Mouse (Mus musculus): ENCODE measurements around the gene Frmd4a. TPM values are rescaled to one million over a fixed set of nuclear protein-coding genes. Genes with fewer than 3 reads are reported as not detected.

The Frmd4a gene
- polyA plus RNA-seq, 1 experiment = 7.7 TPM

DNA sequence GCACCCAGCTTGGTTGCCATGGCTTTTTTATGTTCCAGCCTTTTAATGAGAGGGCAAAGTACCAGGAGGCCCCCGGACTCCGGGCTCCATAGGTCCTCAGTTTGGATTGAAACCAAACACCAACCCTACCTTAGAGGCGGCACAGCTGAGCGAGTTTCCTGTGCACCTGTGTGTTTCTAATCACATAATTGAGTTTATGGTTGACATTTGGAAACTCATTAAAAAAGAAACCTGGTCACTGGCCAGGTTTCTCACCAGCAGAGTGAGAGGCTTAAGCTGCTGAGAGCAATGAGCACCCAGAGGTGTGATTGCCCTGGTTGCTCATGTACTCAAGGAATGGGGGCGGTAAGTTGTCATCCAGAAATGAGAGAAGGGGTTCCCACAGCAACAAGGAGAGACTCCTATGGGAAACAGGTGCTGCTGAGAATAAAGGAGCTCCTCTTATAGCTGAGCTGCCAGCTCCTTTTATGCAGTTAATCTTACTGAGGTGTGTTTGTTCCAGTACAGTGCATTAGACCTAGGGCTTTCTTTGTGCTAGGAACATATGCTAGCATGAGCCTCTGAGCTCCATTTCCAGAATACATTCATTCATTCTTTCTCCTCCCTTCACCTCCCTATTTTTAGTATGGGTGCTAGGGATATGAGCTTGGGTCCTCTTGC lies 529.6 kb downstream of the Frmd4a start:
- no peaks in the 10 kb centered on the region for H3K36me3 ChIP-seq (replicated peaks; ENCODE audit: low read length)
- TF ChIP-seq GATA1 (IDR thresholded peaks at IDR 0.05; ENCODE audit: borderline replicate concordance, low read length) = no peak
- TF ChIP-seq FLI1 (IDR thresholded peaks at IDR 0.05; ENCODE audit: low read length) = no peak
- H3K4me1 ChIP-seq = peaks cover 57% of the 10 kb centered on the region
- no peak overlapping the region for H3K4me3 ChIP-seq (replicated peaks)
- H3K9me3 ChIP-seq = no peaks in the 10 kb centered on the region
- H3K27me3 ChIP-seq (replicated peaks) = peaks cover 29% of the 10 kb centered on the region

DNA sequence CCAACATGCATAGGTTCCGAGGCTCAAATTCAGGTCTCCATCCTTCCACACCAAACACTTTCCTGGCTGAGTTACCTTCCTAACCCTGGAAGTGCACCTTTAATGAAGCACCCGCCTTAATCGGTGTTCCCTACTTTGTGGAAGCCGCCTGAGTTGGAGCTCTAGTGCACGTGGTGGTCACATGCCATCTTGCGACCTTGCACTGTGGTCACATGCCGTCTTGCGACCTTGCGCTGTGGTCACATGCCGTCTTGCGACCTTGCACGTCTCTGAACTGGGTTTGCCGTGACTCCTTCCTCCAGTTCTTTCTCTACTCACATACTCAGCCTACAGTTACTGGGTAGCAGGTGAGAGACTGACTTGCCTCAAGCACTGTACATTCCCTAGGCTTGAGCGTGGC lies 531.8 kb downstream of the Frmd4a start:
- peaks cover 17% of the 10 kb centered on the region for H3K27me3 ChIP-seq (replicated peaks)
- H3K4me1 ChIP-seq = peaks cover 61% of the 10 kb centered on the region
- H3K9me3 ChIP-seq = no peaks in the 10 kb centered on the region
- H3K4me3 ChIP-seq (replicated peaks) = peak overlapping the region; percentile 74
- no peak for TF ChIP-seq GATA1 (IDR thresholded peaks at IDR 0.05; ENCODE audit: borderline replicate concordance, low read length)
- TF ChIP-seq FLI1 (IDR thresholded peaks at IDR 0.05; ENCODE audit: low read length) = no peak
- H3K36me3 ChIP-seq (replicated peaks; ENCODE audit: low read length) = no peaks in the 10 kb centered on the region

DNA sequence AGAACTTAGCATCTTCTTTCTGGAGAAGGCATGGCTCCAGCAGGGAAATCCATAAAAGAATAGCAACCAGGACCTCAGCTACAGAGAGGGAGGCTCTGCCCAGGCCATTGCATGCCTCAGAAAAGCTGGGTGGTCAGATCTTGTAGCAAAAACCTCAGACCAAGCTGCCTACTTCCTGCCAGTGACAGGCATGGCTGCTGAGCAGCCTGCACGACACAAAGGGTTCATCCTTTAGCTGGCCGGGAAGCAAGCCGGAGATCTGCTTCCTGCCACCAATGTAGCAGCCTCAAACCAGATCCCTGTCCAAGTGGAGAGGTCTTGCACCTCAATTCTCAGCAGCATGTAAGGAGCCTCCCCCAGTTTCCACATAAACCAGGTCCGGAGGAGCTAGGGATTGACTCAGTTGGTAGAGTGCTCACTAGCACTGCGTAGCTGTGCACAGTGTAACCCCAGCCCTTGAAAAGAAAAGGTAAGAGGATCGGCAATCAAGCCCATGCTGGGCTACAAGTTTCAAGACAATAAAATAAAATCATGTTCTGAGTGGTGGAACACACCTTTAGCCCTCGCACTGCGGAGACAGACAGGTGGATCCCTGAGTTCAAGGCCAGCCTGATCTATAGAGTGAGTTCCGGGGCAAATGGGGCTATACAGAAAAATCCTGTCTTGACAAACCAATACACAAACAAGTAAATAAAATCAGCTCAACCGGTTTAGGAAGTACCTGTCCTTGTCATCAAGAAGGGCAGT lies 532.7 kb downstream of the Frmd4a start:
- peaks cover 16% of the 10 kb centered on the region for H3K27me3 ChIP-seq (replicated peaks)
- no peaks in the 10 kb centered on the region for H3K36me3 ChIP-seq (replicated peaks; ENCODE audit: low read length)
- no peaks in the 10 kb centered on the region for H3K9me3 ChIP-seq
- TF ChIP-seq GATA1 (IDR thresholded peaks at IDR 0.05; ENCODE audit: borderline replicate concordance, low read length) (no peak), FLI1 (IDR thresholded peaks at IDR 0.05; ENCODE audit: low read length) (0 out of 2 replicates have a peak, but pooled peaks have one; percentile 18)
- peaks cover 64% of the 10 kb centered on the region for H3K4me1 ChIP-seq
- peak overlapping the region; percentile 57 for H3K4me3 ChIP-seq (replicated peaks)

DNA sequence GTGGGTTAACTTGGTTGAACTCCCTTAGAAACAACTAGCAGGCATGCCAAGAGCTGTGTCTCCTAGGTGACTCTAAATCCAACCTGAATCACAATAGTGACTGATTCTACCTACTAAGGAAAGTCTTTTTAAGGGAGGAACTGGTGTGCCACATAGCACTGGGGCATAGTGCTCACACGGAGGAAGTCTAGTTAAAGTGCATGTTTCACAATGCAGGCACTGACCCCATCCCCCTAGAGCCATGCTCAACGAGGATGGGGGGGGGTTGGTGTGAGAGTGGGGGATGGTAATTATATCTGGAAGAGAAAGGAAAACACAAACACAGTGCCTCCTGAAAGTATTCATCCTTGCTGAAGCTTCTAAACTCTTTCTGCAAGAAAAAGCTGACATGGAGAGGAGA lies 533.9 kb downstream of the Frmd4a start:
- peaks cover 74% of the 10 kb centered on the region for H3K4me1 ChIP-seq
- no peaks in the 10 kb centered on the region for H3K36me3 ChIP-seq (replicated peaks; ENCODE audit: low read length)
- no peaks in the 10 kb centered on the region for H3K9me3 ChIP-seq
- peaks cover 10% of the 10 kb centered on the region for H3K27me3 ChIP-seq (replicated peaks)
- no peak overlapping the region for H3K4me3 ChIP-seq (replicated peaks)
- TF ChIP-seq FLI1 (IDR thresholded peaks at IDR 0.05; ENCODE audit: low read length) = no peak
- TF ChIP-seq GATA1 (IDR thresholded peaks at IDR 0.05; ENCODE audit: borderline replicate concordance, low read length) = no peak

DNA sequence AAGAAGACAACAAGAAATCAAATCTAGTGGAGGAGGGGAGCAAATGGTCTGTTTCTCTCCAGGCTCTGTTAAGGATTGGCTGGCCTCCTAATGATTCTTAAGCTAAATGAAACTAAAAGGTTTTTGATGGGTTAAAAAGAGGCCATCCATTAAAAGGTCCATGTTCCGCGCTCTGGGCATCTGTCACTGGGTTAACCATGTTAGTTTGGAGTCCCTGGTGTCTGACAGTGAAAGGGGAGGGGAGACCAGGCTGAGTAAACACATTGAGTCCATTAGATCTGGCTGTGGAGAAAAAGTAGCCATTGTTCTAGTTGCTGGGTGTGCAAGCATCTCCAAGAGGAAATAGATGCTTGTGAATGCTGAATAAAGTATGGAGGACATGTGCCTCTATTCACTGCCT lies 534.3 kb downstream of the Frmd4a start:
- H3K4me1 ChIP-seq = peaks cover 78% of the 10 kb centered on the region
- H3K27me3 ChIP-seq (replicated peaks) = peaks cover 6% of the 10 kb centered on the region
- H3K9me3 ChIP-seq = no peaks in the 10 kb centered on the region
- H3K4me3 ChIP-seq (replicated peaks) = no peak overlapping the region
- TF ChIP-seq FLI1 (IDR thresholded peaks at IDR 0.05; ENCODE audit: low read length) = no peak
- no peak for TF ChIP-seq GATA1 (IDR thresholded peaks at IDR 0.05; ENCODE audit: borderline replicate concordance, low read length)
- no peaks in the 10 kb centered on the region for H3K36me3 ChIP-seq (replicated peaks; ENCODE audit: low read length)

DNA sequence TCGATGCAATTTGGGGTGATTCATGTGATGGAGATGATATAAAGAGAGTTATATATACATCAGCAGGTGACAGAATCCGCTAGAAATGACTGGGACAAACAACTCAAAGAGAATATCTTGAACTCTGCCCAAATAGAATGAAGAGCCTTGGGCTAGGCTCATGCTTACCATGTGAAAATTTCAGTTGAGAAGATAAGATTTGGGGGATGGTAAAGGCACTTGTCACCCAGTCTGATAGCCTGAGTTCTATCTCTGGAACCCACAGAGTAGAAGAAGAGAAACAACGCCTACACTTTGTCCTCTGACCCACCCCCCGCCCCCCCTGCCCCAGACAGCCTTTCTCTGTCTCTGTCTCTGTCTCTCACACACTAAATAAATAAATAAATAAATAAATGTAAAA lies 535.0 kb downstream of the Frmd4a start:
- H3K4me1 ChIP-seq = peaks cover 84% of the 10 kb centered on the region
- no peaks in the 10 kb centered on the region for H3K9me3 ChIP-seq
- TF ChIP-seq GATA1 (IDR thresholded peaks at IDR 0.05; ENCODE audit: borderline replicate concordance, low read length) = no peak
- TF ChIP-seq FLI1 (IDR thresholded peaks at IDR 0.05; ENCODE audit: low read length) = no peak
- no peak overlapping the region for H3K4me3 ChIP-seq (replicated peaks)
- peaks cover 2% of the 10 kb centered on the region for H3K27me3 ChIP-seq (replicated peaks)
- no peaks in the 10 kb centered on the region for H3K36me3 ChIP-seq (replicated peaks; ENCODE audit: low read length)

DNA sequence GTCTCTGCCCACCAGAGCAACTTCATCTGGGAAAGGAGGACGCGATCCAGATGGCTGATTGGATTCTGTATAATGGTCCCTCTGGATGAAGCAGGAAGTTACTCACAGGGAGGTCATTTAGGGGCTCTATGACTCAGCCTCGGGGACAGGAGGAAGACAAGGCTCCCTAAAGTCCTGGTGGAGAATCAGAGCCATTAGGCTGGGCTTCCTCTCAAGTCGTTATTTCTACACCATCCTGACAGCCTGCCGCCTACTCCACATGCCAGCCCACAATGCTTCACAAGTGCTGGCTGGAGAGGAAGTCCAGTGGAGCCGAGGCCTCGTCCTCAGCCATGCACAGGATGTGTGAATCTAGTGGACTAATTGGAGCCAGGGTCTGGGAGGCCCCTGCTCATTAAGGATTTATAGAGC lies 537.7 kb downstream of the Frmd4a start:
- TF ChIP-seq FLI1 (IDR thresholded peaks at IDR 0.05; ENCODE audit: low read length) (no peak), GATA1 (IDR thresholded peaks at IDR 0.05; ENCODE audit: borderline replicate concordance, low read length) (no peak)
- H3K4me1 ChIP-seq = peaks cover 77% of the 10 kb centered on the region
- no peaks in the 10 kb centered on the region for H3K9me3 ChIP-seq
- peak overlapping the region; percentile 40 for H3K4me3 ChIP-seq (replicated peaks)
- H3K27me3 ChIP-seq (replicated peaks) = no peaks in the 10 kb centered on the region
- no peaks in the 10 kb centered on the region for H3K36me3 ChIP-seq (replicated peaks; ENCODE audit: low read length)

DNA sequence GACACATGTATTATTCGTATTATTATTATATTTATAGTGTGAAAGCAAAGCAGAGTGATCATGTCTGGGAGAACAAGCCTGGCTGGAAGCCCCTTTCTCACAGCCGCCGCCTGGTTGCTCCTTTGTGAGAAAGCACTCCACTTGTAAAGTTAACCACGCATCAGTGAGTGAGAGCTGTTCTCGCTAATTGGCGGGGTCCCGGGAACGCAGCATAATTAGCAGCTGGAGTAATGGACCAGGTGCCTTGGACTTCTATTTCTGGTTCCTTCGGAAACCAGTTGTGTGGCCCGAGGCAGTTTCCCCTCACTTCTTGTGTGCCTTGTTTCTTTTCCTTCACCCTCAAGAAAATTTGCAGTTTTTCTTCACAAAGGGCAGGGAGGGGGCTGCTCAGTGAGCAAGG lies 538.7 kb downstream of the Frmd4a start:
- Histone ChIP-seq H3K36me3 (replicated peaks; ENCODE audit: low read length) (no peaks in the 10 kb centered on the region), H3K4me3 (replicated peaks) (no peak overlapping the region), H3K4me1 (peaks cover 71% of the 10 kb centered on the region), H3K9me3 (no peaks in the 10 kb centered on the region), H3K27me3 (replicated peaks) (no peaks in the 10 kb centered on the region)
- no peak for TF ChIP-seq FLI1 (IDR thresholded peaks at IDR 0.05; ENCODE audit: low read length)
- no peak for TF ChIP-seq GATA1 (IDR thresholded peaks at IDR 0.05; ENCODE audit: borderline replicate concordance, low read length)

DNA sequence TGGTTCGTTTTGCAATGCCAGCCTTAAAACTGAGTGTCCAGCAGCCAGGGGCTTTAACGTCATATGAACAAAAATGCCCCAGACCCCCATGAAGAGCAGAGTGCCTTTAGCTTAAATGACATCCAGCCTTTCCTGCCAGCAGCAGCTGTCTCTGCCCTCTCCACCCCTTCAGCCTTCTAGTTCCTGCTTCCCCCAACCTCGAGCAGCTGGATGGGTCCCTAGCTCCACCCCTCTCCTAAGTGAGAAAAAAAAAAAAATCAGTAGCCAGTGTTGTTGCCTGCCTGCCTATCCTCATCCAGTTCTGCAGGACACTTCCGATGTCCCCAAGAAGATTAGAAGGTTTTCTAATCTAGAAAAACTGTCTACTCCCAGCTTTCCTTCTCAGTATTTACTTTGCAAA lies 539.5 kb downstream of the Frmd4a start:
- Histone ChIP-seq H3K27me3 (replicated peaks) (no peaks in the 10 kb centered on the region), H3K4me3 (replicated peaks) (peak overlapping the region; percentile 87)

DNA sequence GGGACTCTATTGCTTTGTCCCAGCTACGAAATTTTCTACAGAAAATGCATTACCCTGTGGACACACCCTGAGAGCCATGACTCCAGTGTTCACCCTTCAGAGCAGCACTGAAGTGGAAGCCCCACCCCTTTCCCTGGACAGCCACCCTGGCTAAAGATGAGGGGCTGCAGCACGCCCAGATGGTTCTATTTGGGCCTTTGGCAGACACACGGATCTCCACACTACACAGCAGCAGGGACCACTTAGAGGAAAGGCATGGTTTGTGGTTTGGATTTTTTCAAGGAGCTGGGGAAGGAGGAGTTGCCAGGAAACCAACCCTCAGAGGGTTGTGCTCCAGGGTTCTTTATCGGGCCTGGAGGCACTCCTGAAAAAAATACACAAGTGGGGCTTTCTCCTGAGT lies 539.9 kb downstream of the Frmd4a start:
- Histone ChIP-seq H3K36me3 (replicated peaks; ENCODE audit: low read length) (peaks cover 6% of the 10 kb centered on the region), H3K4me1 (peaks cover 71% of the 10 kb centered on the region), H3K4me3 (replicated peaks) (peak overlapping the region; percentile 85), H3K9me3 (no peaks in the 10 kb centered on the region), H3K27me3 (replicated peaks) (no peaks in the 10 kb centered on the region)
- TF ChIP-seq FLI1 (IDR thresholded peaks at IDR 0.05; ENCODE audit: low read length) (no peak), GATA1 (IDR thresholded peaks at IDR 0.05; ENCODE audit: borderline replicate concordance, low read length) (no peak)

More for the DNA sequence above, 539.5 kb downstream of the Frmd4a start:
- H3K4me1 ChIP-seq = peaks cover 71% of the 10 kb centered on the region
- H3K9me3 ChIP-seq = no peaks in the 10 kb centered on the region
- TF ChIP-seq FLI1 (IDR thresholded peaks at IDR 0.05; ENCODE audit: low read length) = no peak
- TF ChIP-seq GATA1 (IDR thresholded peaks at IDR 0.05; ENCODE audit: borderline replicate concordance, low read length) = no peak
- H3K36me3 ChIP-seq (replicated peaks; ENCODE audit: low read length) = peaks cover 2% of the 10 kb centered on the region
